Mouse (Mus musculus) heart, adult 11 months (tissue): ENCODE measurements around the gene Vmn2r51.
"Not testable (repeated sequence)": the region's sequence is repeated elsewhere in the genome, so short reads cannot be mapped to it uniquely, and the experiment has no call there.

Source experiments
- DNase-seq: peaks from one replicate; pipeline ENCODE4 v3.0.0; 2022

The Vmn2r51 gene

DNA sequence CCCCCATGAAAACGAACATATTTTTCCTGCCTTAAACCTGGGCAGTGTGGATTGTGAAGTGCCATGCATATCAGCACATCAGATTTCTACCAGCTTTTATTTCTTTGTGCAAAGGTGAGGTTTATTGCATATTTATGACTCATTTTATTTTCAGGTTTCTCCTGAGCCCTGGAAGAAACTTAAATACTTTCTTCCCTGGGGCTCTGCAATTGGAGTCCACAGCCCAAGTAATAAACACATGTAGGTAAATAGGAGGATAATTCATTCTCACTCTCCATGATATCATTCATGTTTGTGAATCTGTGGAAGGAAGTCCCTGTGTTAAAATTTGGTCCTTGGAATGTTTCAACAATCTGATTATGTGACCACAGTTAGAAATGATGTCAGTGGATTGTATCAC, at the start of gene Vmn2r51:
Vmn2r51 (minus strand) TSS at position 101 of the 400 bp plus-strand sequence.
- not testable (repeated sequence) for DNase-seq

- not testable (repeated sequence) for DNase-seq
Observed at GRCm38 (mm10) chr7:10053196-10053595, 52.3 kb downstream of the Vmn2r51 start, which contains the start of gene Vmn2r50. TSS of gene Vmn2r50 (minus strand) at chr7:10053296.
